Mouse (Mus musculus): Measurements from ENCODE around the gene Nans. TPM values are rescaled to one million over a fixed set of nuclear protein-coding genes. Genes with fewer than 3 reads are reported as not detected.
A peak's percentile ranks its signal among the peaks of the same experiment; 100 is the strongest.

The Nans gene
- 79.7 and 88.4 TPM in 2 replicates for polyA plus RNA-seq (2014; fragmentation: Nextera tagmentation; extraction: Ambion mirVana)

DNA sequence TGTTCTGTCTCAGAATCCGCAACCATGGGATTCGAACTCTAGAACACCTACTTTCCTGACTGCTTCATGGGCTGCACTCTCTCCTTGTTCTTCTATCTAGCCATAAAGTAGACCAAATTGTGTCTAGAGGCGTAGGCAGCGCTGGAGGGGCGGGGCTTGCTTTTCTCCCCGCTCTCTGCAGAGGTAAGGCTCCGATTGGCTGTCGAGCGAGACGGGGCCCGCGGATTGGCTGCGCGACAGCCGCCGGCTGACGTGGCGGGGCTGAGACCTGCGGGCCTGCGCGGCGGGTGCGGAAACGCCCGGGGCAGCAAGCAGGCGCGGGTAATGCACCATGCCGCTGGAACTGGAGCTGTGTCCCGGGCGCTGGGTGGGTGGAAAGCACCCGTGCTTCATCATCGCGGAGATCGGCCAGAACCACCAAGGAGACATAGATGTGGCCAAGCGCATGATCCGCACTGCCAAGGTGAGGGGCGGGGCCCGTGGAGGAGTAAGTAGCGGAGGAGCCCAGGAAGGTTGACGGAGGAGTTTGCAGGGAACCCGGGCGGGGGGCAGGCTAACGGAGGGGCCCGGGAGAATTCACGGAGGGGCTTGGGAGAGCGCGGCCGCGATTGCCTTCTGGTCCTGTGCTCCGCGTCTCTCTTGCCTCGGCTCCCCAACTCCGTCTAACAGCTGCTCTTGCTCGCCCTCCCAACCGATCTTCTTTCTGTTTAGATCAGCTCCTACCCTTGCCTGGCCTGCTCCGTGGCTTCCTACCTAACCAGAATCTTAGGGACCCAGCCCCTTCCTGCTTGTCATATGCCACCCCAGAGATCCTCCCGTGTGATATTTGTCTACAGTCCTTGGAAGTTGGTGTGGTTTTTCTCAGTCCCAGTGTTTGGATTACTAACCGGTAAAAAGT is at the start of gene Nans:
Gene Nans, plus strand, starts transcription at position 221 of the 898 bp plus-strand sequence.
- under 1% methylated on average over 58 of the region's 58 CpGs for WGBS
- ATAC-seq (ENCODE audit: low FRiP score) (peak; percentile 98), DNase-seq (ENCODE audit: low spot score) (peak; percentile 94)
- Histone ChIP-seq H3K4me2 (replicated peaks; ENCODE audit: low read depth, low read length) (peak within 1 kb of the TSS; percentile 74), H3K27me3 (ENCODE audit: control insufficient read depth, insufficient read depth, low read length) (no peaks in the 10 kb centered on the region), H3K27ac (ENCODE audit: low read depth, low read length) (peak within 1 kb of the TSS; percentile 54; the same call in 1 of the 2 replicates), H3K9ac (ENCODE audit: low read depth, low read length) (peak within 1 kb of the TSS; percentile 74), H3K9me3 (ENCODE audit: control insufficient read depth, low read length) (no peaks in the 10 kb centered on the region), H3K4me1 (replicated peaks; ENCODE audit: control insufficient read depth, insufficient read depth, low read length) (no peaks in the 10 kb centered on the region), H3K36me3 (ENCODE audit: control insufficient read depth, insufficient read depth, low read length) (no peaks in the 10 kb centered on the region), H3K4me3 (ENCODE audit: low read depth, low read length) (peak within 1 kb of the TSS; percentile 74)

DNA sequence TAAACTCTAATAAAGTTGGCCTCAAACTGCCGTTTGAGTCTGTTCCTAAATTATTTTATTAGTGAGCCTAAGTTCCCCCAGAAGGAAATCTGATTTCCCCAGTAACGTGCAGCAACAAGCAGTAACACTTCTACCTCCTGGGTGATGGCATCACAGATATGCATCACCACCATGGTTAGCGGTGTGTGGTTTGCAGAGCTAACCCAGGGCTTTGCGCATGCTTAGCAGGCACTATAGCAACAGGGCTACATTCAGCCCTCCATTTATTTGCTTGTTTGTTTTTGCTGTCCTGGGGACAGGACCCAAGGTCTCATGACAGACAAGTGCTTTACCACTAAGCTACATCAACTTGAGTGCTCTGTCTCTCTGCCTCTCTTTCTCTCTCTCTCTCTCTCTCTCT is 46.5 kb upstream of the Nans start:
- Histone ChIP-seq H3K4me3 (ENCODE audit: low read depth, low read length) (no peak overlapping the region), H3K4me1 (replicated peaks; ENCODE audit: control insufficient read depth, insufficient read depth, low read length) (no peaks in the 10 kb centered on the region), H3K27me3 (ENCODE audit: control insufficient read depth, insufficient read depth, low read length) (no peaks in the 10 kb centered on the region), H3K27ac (ENCODE audit: low read depth, low read length) (no peak overlapping the region), H3K4me2 (replicated peaks; ENCODE audit: low read depth, low read length) (no peak overlapping the region), H3K36me3 (ENCODE audit: control insufficient read depth, insufficient read depth, low read length) (no peaks in the 10 kb centered on the region), H3K9me3 (ENCODE audit: control insufficient read depth, low read length) (no peaks in the 10 kb centered on the region), H3K9ac (ENCODE audit: low read depth, low read length) (no peak overlapping the region)
- no peak for ATAC-seq (ENCODE audit: low FRiP score)
- 86% methylated on average over 4 of the region's 4 CpGs for WGBS
- no peak for DNase-seq (ENCODE audit: low spot score)

DNA sequence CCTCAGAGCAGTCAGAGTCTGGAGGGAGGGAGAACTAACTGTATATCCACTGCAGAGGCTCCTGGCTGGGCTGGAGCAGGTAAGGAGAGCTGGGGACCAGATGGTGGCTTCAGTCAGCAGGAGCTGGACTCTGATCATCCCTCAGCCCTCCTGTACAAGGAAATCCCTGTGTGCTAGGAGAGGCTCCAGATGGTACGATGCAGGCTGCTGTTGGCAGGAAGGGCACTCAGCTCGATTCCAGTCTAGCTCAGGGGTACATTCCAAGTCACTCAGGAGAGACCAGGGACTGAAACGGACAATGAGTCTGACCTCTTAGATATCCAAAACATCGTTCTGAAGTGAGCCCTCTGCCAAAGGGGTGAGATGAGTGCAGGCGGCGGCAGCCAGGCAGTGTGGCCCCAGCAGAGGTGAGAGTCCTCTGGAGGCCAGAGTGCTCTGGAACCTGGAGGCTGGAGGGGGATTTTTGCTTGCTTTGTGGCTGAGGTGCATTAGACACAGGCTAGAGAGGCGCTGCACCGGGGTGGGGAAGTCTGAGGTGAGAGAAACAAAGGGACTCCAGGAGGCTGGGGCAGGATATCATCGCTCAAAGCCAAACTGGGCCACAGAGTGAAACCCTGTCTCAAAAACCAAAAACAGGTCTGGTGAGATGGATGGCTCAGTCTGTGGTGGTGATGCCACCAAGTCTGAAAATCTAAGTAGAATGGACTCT is 43.7 kb upstream of the Nans start:
- no peak overlapping the region for H3K27ac ChIP-seq (ENCODE audit: low read depth, low read length)
- WGBS, result 51% methylated on average over 9 of the region's 9 CpGs
- no peaks in the 10 kb centered on the region for H3K9me3 ChIP-seq (ENCODE audit: control insufficient read depth, low read length)
- no peak for DNase-seq (ENCODE audit: low spot score)
- no peak overlapping the region for H3K9ac ChIP-seq (ENCODE audit: low read depth, low read length)
- no peak for ATAC-seq (ENCODE audit: low FRiP score)
- no peaks in the 10 kb centered on the region for H3K27me3 ChIP-seq (ENCODE audit: control insufficient read depth, insufficient read depth, low read length)
- H3K4me1 ChIP-seq (replicated peaks; ENCODE audit: control insufficient read depth, insufficient read depth, low read length), result peaks cover 2% of the 10 kb centered on the region; the same call in 1 of the 2 replicates
- no peak overlapping the region for H3K4me2 ChIP-seq (replicated peaks; ENCODE audit: low read depth, low read length)
- H3K4me3 ChIP-seq (ENCODE audit: low read depth, low read length), result no peak overlapping the region
- H3K36me3 ChIP-seq (ENCODE audit: control insufficient read depth, insufficient read depth, low read length), result no peaks in the 10 kb centered on the region

DNA sequence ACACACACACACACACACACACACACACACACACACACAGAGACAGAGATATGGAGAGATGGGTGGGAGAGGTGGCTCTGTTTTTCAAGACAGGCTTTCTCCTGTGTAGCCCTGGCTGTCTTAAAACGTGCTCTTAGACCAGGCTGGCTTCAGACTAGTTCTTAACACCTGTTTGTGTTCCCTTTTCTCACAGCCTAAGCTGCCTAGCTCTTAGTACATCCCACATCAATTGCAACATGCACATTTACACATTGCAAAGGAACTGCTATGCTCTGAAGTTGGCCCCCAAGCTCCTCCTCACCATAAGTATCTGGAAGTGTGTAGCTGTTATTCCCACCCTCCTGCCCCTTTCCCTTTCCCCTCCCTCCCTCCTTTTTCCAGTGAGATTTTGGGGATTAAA is 41.6 kb upstream of the Nans start:
- Histone ChIP-seq H3K4me3 (ENCODE audit: low read depth, low read length) (no peak overlapping the region), H3K27me3 (ENCODE audit: control insufficient read depth, insufficient read depth, low read length) (no peaks in the 10 kb centered on the region), H3K36me3 (ENCODE audit: control insufficient read depth, insufficient read depth, low read length) (no peaks in the 10 kb centered on the region), H3K27ac (ENCODE audit: low read depth, low read length) (no peak overlapping the region), H3K4me2 (replicated peaks; ENCODE audit: low read depth, low read length) (no peak overlapping the region), H3K4me1 (replicated peaks; ENCODE audit: control insufficient read depth, insufficient read depth, low read length) (peaks cover 2% of the 10 kb centered on the region; the same call in 1 of the 2 replicates), H3K9me3 (ENCODE audit: control insufficient read depth, low read length) (no peaks in the 10 kb centered on the region), H3K9ac (ENCODE audit: low read depth, low read length) (no peak overlapping the region)
- DNase-seq (ENCODE audit: low spot score) (no peak), ATAC-seq (ENCODE audit: low FRiP score) (no peak)
- WGBS, result 71% methylated on average over 1 of the region's 1 CpGs

DNA sequence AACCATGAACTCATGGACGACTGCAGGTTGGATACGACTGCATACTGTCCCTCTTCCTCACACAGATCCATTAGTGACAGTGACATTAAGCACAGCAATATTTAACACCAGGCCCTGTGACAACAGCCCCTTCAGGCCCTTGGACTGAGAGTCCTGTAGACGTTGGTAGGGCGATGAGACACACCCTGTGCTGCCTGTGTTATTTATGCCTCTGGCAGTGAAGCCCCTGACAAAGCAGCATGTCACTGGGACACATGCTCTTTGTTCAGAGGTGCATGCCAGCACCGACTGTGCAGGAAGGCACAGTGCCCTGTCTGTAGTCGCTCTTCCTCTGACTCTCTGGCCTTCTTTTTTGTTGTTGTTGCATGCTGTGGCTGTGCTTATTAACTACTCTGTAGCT is 40.2 kb upstream of the Nans start:
- Histone ChIP-seq H3K9me3 (ENCODE audit: control insufficient read depth, low read length) (no peaks in the 10 kb centered on the region), H3K4me3 (ENCODE audit: low read depth, low read length) (no peak overlapping the region), H3K36me3 (ENCODE audit: control insufficient read depth, insufficient read depth, low read length) (no peaks in the 10 kb centered on the region), H3K4me1 (replicated peaks; ENCODE audit: control insufficient read depth, insufficient read depth, low read length) (peaks cover 6% of the 10 kb centered on the region; the same call in 1 of the 2 replicates), H3K27ac (ENCODE audit: low read depth, low read length) (no peak overlapping the region), H3K4me2 (replicated peaks; ENCODE audit: low read depth, low read length) (no peak overlapping the region), H3K27me3 (ENCODE audit: control insufficient read depth, insufficient read depth, low read length) (no peaks in the 10 kb centered on the region), H3K9ac (ENCODE audit: low read depth, low read length) (no peak overlapping the region)
- ATAC-seq (ENCODE audit: low FRiP score) (no peak), DNase-seq (ENCODE audit: low spot score) (no peak)
- 57% methylated on average over 6 of the region's 6 CpGs for WGBS

DNA sequence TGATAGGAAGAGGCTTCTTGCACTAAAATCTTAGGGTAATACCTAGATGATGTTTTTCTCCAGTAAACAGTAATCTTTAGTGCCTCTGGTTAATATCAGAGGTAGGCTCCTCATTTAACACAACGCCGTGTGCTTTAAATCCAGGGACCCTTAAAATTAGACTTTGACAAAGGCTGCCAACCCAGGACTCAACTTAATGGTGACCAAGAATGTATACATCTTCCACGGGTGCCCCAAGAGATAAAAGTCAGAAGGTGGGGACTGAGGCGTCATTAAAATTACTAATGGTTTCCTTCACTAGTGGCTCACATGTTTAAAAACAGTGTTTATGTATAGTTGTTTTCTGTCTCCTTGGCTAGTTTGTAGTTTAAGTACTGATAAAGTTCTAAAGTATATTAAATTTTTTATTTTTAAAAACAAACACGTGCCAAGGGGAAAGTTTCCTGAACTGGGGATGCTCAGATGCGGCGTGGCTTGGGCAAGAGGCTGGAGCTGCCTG is 39.0 kb upstream of the Nans start:
- peak overlapping the region; percentile 88 for H3K4me3 ChIP-seq (ENCODE audit: low read depth, low read length)
- no peaks in the 10 kb centered on the region for H3K36me3 ChIP-seq (ENCODE audit: control insufficient read depth, insufficient read depth, low read length)
- peaks cover 8% of the 10 kb centered on the region for H3K4me1 ChIP-seq (replicated peaks; ENCODE audit: control insufficient read depth, insufficient read depth, low read length)
- DNase-seq (ENCODE audit: low spot score) (no peak), ATAC-seq (ENCODE audit: low FRiP score) (no peak)
- 33% methylated on average over 7 of the region's 7 CpGs for WGBS
- no peaks in the 10 kb centered on the region for H3K27me3 ChIP-seq (ENCODE audit: control insufficient read depth, insufficient read depth, low read length)
- H3K9ac ChIP-seq (ENCODE audit: low read depth, low read length), result peak overlapping the region; percentile 99; the same call in 1 of the 2 replicates
- no peaks in the 10 kb centered on the region for H3K9me3 ChIP-seq (ENCODE audit: control insufficient read depth, low read length)
- peak overlapping the region; percentile 98 for H3K27ac ChIP-seq (ENCODE audit: low read depth, low read length)
- H3K4me2 ChIP-seq (replicated peaks; ENCODE audit: low read depth, low read length), result peak overlapping the region; percentile 89

DNA sequence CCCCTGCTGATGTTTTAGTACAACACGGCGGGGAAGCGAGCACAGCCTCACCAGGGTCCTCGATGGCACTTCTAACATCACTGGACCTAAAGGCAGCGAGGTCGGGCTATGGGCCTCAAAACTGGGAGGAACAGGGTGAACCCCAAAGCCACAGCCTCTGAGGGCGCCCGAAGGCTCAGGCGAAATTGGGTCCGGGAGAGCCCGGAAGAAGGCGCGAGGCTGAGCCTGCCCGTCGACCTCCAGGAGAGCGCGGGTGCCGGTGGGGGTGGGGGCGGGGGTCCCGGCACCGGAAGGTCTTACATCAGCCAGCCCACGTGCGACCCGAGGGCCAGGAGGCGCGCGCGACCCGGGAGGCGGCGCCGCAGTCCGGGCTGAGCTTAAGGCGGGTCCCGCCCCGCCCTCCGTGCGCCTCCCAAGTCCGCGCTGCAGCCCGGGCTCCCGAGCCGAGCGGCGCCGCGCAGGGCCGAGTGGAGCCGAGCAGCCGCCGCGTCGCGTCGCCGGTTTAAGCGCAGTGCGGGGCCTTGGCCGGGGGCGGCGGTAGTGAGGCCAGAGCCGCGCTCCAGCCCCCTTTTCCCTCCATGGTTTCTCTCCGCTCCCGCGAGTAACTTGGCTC is 38.4 kb upstream of the Nans start, which contains the start of gene Anp32b:
Gene Anp32b, plus strand, starts transcription at position 384 of the 613 bp plus-strand sequence.
- H3K36me3 ChIP-seq (ENCODE audit: control insufficient read depth, insufficient read depth, low read length), result no peaks in the 10 kb centered on the region
- H3K27me3 ChIP-seq (ENCODE audit: control insufficient read depth, insufficient read depth, low read length), result no peaks in the 10 kb centered on the region
- peak within 1 kb of the TSS; percentile 88 for H3K4me3 ChIP-seq (ENCODE audit: low read depth, low read length)
- H3K4me2 ChIP-seq (replicated peaks; ENCODE audit: low read depth, low read length), result peak within 1 kb of the TSS; percentile 89
- H3K9me3 ChIP-seq (ENCODE audit: control insufficient read depth, low read length), result no peaks in the 10 kb centered on the region
- H3K9ac ChIP-seq (ENCODE audit: low read depth, low read length), result peak within 1 kb of the TSS; percentile 99
- peaks cover 8% of the 10 kb centered on the region for H3K4me1 ChIP-seq (replicated peaks; ENCODE audit: control insufficient read depth, insufficient read depth, low read length)
- peak within 1 kb of the TSS; percentile 98 for H3K27ac ChIP-seq (ENCODE audit: low read depth, low read length)
- DNase-seq (ENCODE audit: low spot score), result peak; percentile 97
- peak; percentile 95 for ATAC-seq (ENCODE audit: low FRiP score)
- under 1% methylated on average over 46 of the region's 66 CpGs for WGBS

DNA sequence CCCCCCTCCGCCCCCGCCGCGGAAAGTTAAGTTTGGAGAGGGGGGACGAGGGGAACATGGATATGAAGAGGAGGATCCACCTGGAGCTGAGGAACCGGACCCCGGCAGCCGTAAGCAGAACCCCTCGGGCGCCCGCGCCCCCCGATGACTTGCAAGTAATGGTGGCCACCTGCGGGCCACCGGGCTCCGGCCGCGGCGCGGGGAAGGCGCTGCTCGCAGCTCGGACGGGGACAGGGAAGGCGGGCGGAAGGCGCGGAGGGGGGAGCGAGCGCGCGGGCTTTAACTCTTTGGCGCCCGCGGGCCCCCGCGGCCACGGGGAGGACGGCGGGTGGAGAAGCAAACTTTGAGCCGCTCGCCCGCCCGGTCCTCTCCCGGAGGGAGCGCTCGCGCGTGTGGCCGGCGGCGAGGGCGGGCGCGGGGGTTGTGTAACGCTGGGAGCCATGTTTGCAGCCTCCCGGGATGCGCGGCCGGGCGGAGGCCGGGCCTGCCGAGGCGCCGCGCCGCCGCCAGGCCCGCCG is 37.7 kb upstream of the Nans start:
- Histone ChIP-seq H3K9ac (ENCODE audit: low read depth, low read length) (peak overlapping the region; percentile 99), H3K4me3 (ENCODE audit: low read depth, low read length) (peak overlapping the region; percentile 88), H3K36me3 (ENCODE audit: control insufficient read depth, insufficient read depth, low read length) (no peaks in the 10 kb centered on the region), H3K27me3 (ENCODE audit: control insufficient read depth, insufficient read depth, low read length) (no peaks in the 10 kb centered on the region), H3K9me3 (ENCODE audit: control insufficient read depth, low read length) (no peaks in the 10 kb centered on the region), H3K4me1 (replicated peaks; ENCODE audit: control insufficient read depth, insufficient read depth, low read length) (peaks cover 8% of the 10 kb centered on the region), H3K27ac (ENCODE audit: low read depth, low read length) (peak overlapping the region; percentile 98), H3K4me2 (replicated peaks; ENCODE audit: low read depth, low read length) (peak overlapping the region; percentile 89)
- WGBS, result under 1% methylated on average over 25 of the region's 70 CpGs
- peak; percentile 79 for DNase-seq (ENCODE audit: low spot score)
- ATAC-seq (ENCODE audit: low FRiP score), result peak; percentile 45
